Mouse (Mus musculus) layer of hippocampus, adult 18-20 months (tissue): ENCODE results near the gene Dhtkd1. TPM values are rescaled to one million over a fixed set of nuclear protein-coding genes. Genes with fewer than 3 reads are reported as not detected.

Experiments used
- total RNA-seq, 2 experiments: library from RNA; stranded (reverse); gene quantifications; 2 replicates each; pipeline ENCODE4 v1.2.3; 2021

Gene Dhtkd1
- total RNA-seq, 2 experiments from 2014 or later, result 7.8 to 9.3 TPM

Other genes with a start within 250 kb of the Dhtkd1 start
- gene Camk1d, start 228.3 kb downstream of the Dhtkd1 start, total RNA-seq, result 100 to 1,000 TPM; 160 to 179 TPM
- gene Nudt5, start 97.8 kb downstream of the Dhtkd1 start, total RNA-seq, result 10 to 100 TPM; 22.2 to 25.5 TPM
- 100 to 1,000 TPM; 133 to 149 TPM for gene Cdc123, start 97.6 kb downstream of the Dhtkd1 start, total RNA-seq
- gene Gm13199, start 79.9 kb downstream of the Dhtkd1 start, total RNA-seq, result under 1 TPM; 0.66 to 0.89 TPM
- gene Sec61a2, start 47.4 kb downstream of the Dhtkd1 start, total RNA-seq, result 10 to 100 TPM; 81.5 to 86.6 TPM
- 10 to 100 TPM; 47.9 to 48.3 TPM for gene Upf2, start 8.7 kb upstream of the Dhtkd1 start, total RNA-seq
- gene Proser2, start 187.4 kb upstream of the Dhtkd1 start, total RNA-seq, result 1 to 10 TPM; 1.9 to 2.5 TPM